Mouse (Mus musculus) myocyte (in vitro differentiated cells): ENCODE data around the gene Inf2. TPM values are rescaled to one million over a fixed set of nuclear protein-coding genes. Genes with fewer than 3 reads are reported as not detected.

Experiments used
- H3K27me3 ChIP-seq: one replicate; pipeline ENCODE4 v1.6.1; 2011; ENCODE audit not compliant: control insufficient read depth, insufficient read depth, insufficient read length
- H3K36me3 ChIP-seq: one replicate; pipeline ENCODE4 v1.6.1; 2011; ENCODE audit not compliant: control insufficient read depth, insufficient read depth
- H3K4me2 ChIP-seq: one replicate; pipeline ENCODE4 v1.6.1; 2011; ENCODE audit warnings: low read depth, control low read depth
- H3K4me3 ChIP-seq: one replicate; pipeline ENCODE4 v1.5.1; 2011; ENCODE audit warnings: mild to moderate bottlenecking, control low read depth, moderate library complexity
- H3K79me2 ChIP-seq: one replicate; pipeline ENCODE4 v1.6.1; 2011; ENCODE audit not compliant: control insufficient read depth, insufficient read depth
- H3ac ChIP-seq: one replicate; pipeline ENCODE4 v1.6.1; 2011; ENCODE audit not compliant: control insufficient read depth, insufficient read length
- CEBPB ChIP-seq: IDR thresholded peaks from 2 replicates; pipeline ENCODE4 v1.6.1; 2011; ENCODE audit warnings: mild to moderate bottlenecking, moderate library complexity; ENCODE audit not compliant: poor library complexity, insufficient read depth, severe bottlenecking
- E2F4 ChIP-seq: IDR thresholded peaks from one replicate; pipeline ENCODE4 v1.6.1; 2011; ENCODE audit warnings: mild to moderate bottlenecking, control low read depth, moderate library complexity; ENCODE audit not compliant: insufficient read depth
- MAX ChIP-seq: IDR thresholded peaks from one replicate; pipeline ENCODE4 v1.6.1; 2011; ENCODE audit warnings: low read depth, mild to moderate bottlenecking, control low read depth
- MYOD1 ChIP-seq, 3 experiments: IDR thresholded peaks; one replicate each; pipeline ENCODE4 v1.6.1; 2011; ENCODE audit warnings: control low read depth in 2 of 3, low read depth in 2 of 3, mild to moderate bottlenecking in 2 of 3, moderate library complexity in 1 of 3; ENCODE audit not compliant: insufficient read length in 2 of 3, control insufficient read depth in 1 of 3
- MYOG ChIP-seq, 3 experiments: IDR thresholded peaks; one replicate each; pipeline ENCODE4 v1.6.1; 2011; ENCODE audit warnings: control low read depth in 2 of 3, low read depth in 2 of 3, mild to moderate bottlenecking in 2 of 3; ENCODE audit not compliant: insufficient read length in 2 of 3, control insufficient read depth in 1 of 3, insufficient read depth in 1 of 3
- POLR2A ChIP-seq: IDR thresholded peaks from one replicate; pipeline ENCODE4 v1.6.1; 2011; ENCODE audit warnings: low read depth, mild to moderate bottlenecking, control low read depth, moderate library complexity; ENCODE audit not compliant: insufficient read length
- POLR2AphosphoS2 ChIP-seq: IDR thresholded peaks from one replicate; pipeline ENCODE4 v1.6.1; 2011; ENCODE audit warnings: low read depth, control low read depth; ENCODE audit not compliant: insufficient read length
- REST ChIP-seq: IDR thresholded peaks from one replicate; pipeline ENCODE4 v1.6.1; 2011; ENCODE audit warnings: mild to moderate bottlenecking, control low read depth, moderate library complexity; ENCODE audit not compliant: insufficient read depth, insufficient read length
- SRF ChIP-seq: IDR thresholded peaks from one replicate; pipeline ENCODE4 v1.6.1; 2011; ENCODE audit warnings: low read depth; ENCODE audit not compliant: control insufficient read depth, insufficient read length
- TCF12 ChIP-seq: IDR thresholded peaks from one replicate; pipeline ENCODE4 v1.6.1; 2011; ENCODE audit warnings: mild to moderate bottlenecking, control low read depth; ENCODE audit not compliant: poor library complexity, insufficient read depth, severe bottlenecking
- TCF3 ChIP-seq: IDR thresholded peaks from one replicate; pipeline ENCODE4 v1.6.1; 2011; ENCODE audit warnings: low read depth, control low read depth; ENCODE audit not compliant: insufficient read length
- USF1 ChIP-seq: IDR thresholded peaks from one replicate; pipeline ENCODE4 v1.6.1; 2011; ENCODE audit warnings: low read depth, mild to moderate bottlenecking, control low read depth, moderate library complexity
- polyA plus RNA-seq: library from polyadenylated mRNA; unstranded; fragments of >200 nt; fragmentation: generic; extraction: Trizol; gene quantifications from one replicate; pipeline ENCODE4 v1.2.1, GENCODE M21; 2012; ENCODE audit warnings: missing spikeins

The Inf2 gene
- polyA plus RNA-seq, 1 experiment: 70.1 TPM

- Histone ChIP-seq H3K36me3 (no peaks in the 10 kb centered on the region), H3K27me3 (no peaks in the 10 kb centered on the region), H3K4me2 (no peak overlapping the region), H3K4me3 (no peak overlapping the region), H3ac (no peak overlapping the region), H3K79me2 (no peaks in the 10 kb centered on the region)
- no peak for TF ChIP-seq MAX
- no peak for TF ChIP-seq TCF12
- no peak for TF ChIP-seq POLR2A
- TF ChIP-seq SRF: no peak
- no peak for TF ChIP-seq E2F4
- TF ChIP-seq REST: no peak
- no peak for TF ChIP-seq POLR2AphosphoS2
- TF ChIP-seq USF1: no peak
- no peak for TF ChIP-seq MYOD1 (IDR thresholded peaks at IDR 0.05; ENCODE audit: control insufficient read depth in 1 of 3, insufficient read length in 2 of 3, low read depth in 2 of 3)
- TF ChIP-seq CEBPB: no peak
- TF ChIP-seq TCF3: no peak
- no peak for TF ChIP-seq MYOG (IDR thresholded peaks at IDR 0.05; ENCODE audit: control insufficient read depth in 1 of 3, insufficient read depth in 1 of 3, insufficient read length in 2 of 3, low read depth in 2 of 3)
Observed at GRCm38 (mm10) chr12:112623742-112624141, 35.2 kb downstream of the Inf2 start.

- H3K27me3 ChIP-seq: no peaks in the 10 kb centered on the region
- TF ChIP-seq E2F4 (no peak), POLR2AphosphoS2 (peak; percentile 31)
- no peak overlapping the region for H3ac ChIP-seq
- no peak overlapping the region for H3K4me2 ChIP-seq
- no peaks in the 10 kb centered on the region for H3K79me2 ChIP-seq
- H3K4me3 ChIP-seq: no peak overlapping the region
- H3K36me3 ChIP-seq: no peaks in the 10 kb centered on the region
Observed at GRCm38 (mm10) chr12:112625700-112626099, 37.1 kb downstream of the Inf2 start.

GRCm38 (mm10) chr12:112626455-112626854 lies 37.9 kb downstream of the Inf2 start:
- Histone ChIP-seq H3K79me2 (no peaks in the 10 kb centered on the region), H3K27me3 (no peaks in the 10 kb centered on the region), H3K4me2 (no peak overlapping the region), H3K36me3 (no peaks in the 10 kb centered on the region), H3K4me3 (no peak overlapping the region), H3ac (no peak overlapping the region)
- peak in 1 of 3 experiments; percentile 1 for TF ChIP-seq MYOG (IDR thresholded peaks at IDR 0.05; ENCODE audit: control insufficient read depth in 1 of 3, insufficient read depth in 1 of 3, insufficient read length in 2 of 3, low read depth in 2 of 3)
- TF ChIP-seq TCF3: no peak
- TF ChIP-seq MAX: no peak
- TF ChIP-seq TCF12: no peak
- no peak for TF ChIP-seq CEBPB
- TF ChIP-seq REST: no peak
- TF ChIP-seq E2F4: no peak

DNA sequence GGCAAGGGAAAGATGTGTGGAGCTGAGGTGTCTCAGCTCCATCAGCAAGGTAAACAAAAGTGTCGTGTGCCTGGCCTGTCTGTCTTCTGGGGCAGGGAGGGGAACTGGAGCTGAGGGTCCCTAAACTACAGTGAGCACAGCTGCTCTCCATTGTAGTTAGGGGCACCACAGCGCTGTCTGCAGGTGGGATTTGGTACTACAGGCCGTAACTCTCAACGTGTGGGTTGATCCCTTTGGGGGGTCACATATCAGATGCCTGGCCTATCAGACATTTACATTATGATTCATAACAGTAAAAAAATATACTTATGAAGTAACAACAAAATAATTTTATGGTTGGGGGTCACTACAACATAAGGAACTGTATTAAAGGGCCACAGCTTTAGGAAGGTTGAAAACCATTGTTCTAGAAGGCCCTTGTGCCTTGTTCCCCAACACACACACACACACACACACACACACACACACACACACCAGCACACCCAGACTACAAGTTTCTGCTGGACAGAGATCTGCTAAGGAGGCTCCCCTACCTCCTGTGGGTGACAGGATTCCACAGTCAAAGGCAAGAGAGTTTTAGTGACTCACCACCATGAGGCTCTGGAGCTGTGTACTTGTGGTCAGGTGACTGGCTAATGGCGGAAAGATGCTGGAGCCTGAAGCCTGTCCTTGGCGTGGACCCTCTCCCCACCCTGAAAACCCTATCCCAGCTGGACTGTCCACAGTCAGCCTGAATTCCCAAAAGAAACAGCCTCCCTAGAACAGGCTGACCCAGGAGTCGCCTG lies 38.7 kb downstream of the Inf2 start:
- Histone ChIP-seq H3ac (no peak overlapping the region), H3K4me3 (no peak overlapping the region), H3K36me3 (no peaks in the 10 kb centered on the region), H3K79me2 (no peaks in the 10 kb centered on the region), H3K4me2 (peak overlapping the region; percentile 42), H3K27me3 (no peaks in the 10 kb centered on the region)
- TF ChIP-seq USF1 (peak; percentile 37), E2F4 (no peak), TCF3 (no peak), TCF12 (no peak), SRF (no peak), POLR2AphosphoS2 (peak; percentile 37), MYOD1 (IDR thresholded peaks at IDR 0.05; ENCODE audit: control insufficient read depth in 1 of 3, insufficient read length in 2 of 3, low read depth in 2 of 3) (peak in 1 of 3 experiments; percentile 28)

- no peaks in the 10 kb centered on the region for H3K79me2 ChIP-seq
- no peak overlapping the region for H3K4me2 ChIP-seq
- no peak for TF ChIP-seq POLR2AphosphoS2
- no peak for TF ChIP-seq POLR2A
- TF ChIP-seq SRF: no peak
- no peak for TF ChIP-seq TCF12
- no peak for TF ChIP-seq REST
- TF ChIP-seq TCF3: no peak
- TF ChIP-seq USF1: no peak
- no peak for TF ChIP-seq MAX
- TF ChIP-seq MYOG (IDR thresholded peaks at IDR 0.05; ENCODE audit: control insufficient read depth in 1 of 3, insufficient read depth in 1 of 3, insufficient read length in 2 of 3, low read depth in 2 of 3): no peak
- no peak for TF ChIP-seq E2F4
- TF ChIP-seq MYOD1 (IDR thresholded peaks at IDR 0.05; ENCODE audit: control insufficient read depth in 1 of 3, insufficient read length in 2 of 3, low read depth in 2 of 3): no peak
- TF ChIP-seq CEBPB: no peak
- no peak overlapping the region for H3ac ChIP-seq
- H3K27me3 ChIP-seq: no peaks in the 10 kb centered on the region
- H3K36me3 ChIP-seq: no peaks in the 10 kb centered on the region
- no peak overlapping the region for H3K4me3 ChIP-seq
Observed at GRCm38 (mm10) chr12:112628197-112628596, 39.6 kb downstream of the Inf2 start.
